Mouse (Mus musculus) CH12.LX (cell line): ENCODE measurements around the gene Tox2.

ENCODE experiments used
- CTCF ChIP-seq, 2 experiments: IDR thresholded peaks in 1 of 2; conservative IDR thresholded peaks in 1 of 2; 2 replicates each; pipeline ENCODE4 v1.5.1; 2011 to 2012; ENCODE audit warnings: low read depth in 2 of 2, low read length in 2 of 2, improper control_type of control experiment in 1 of 2, inconsistent platforms in 1 of 2, mild to moderate bottlenecking in 1 of 2, moderate library complexity in 1 of 2
- MAFK ChIP-seq: IDR thresholded peaks from 2 replicates; pipeline ENCODE4 v1.6.1; 2011; ENCODE audit warnings: low read length, improper control_type of control experiment; ENCODE audit not compliant: insufficient replicate concordance
- MAZ ChIP-seq: IDR thresholded peaks from 2 replicates; pipeline ENCODE4 v1.6.1; 2012; ENCODE audit warnings: low read depth, mild to moderate bottlenecking, inconsistent platforms, low read length, improper control_type of control experiment, moderate library complexity
- MXI1 ChIP-seq: IDR thresholded peaks from 2 replicates; pipeline ENCODE4 v1.6.1; 2011; ENCODE audit warnings: mild to moderate bottlenecking, low read depth, low read length, improper control_type of control experiment
- POLR2A ChIP-seq: IDR thresholded peaks from 2 replicates; pipeline ENCODE4 v1.6.1; 2011; ENCODE audit warnings: low read depth, mild to moderate bottlenecking, improper control_type of control experiment, low read length

DNA sequence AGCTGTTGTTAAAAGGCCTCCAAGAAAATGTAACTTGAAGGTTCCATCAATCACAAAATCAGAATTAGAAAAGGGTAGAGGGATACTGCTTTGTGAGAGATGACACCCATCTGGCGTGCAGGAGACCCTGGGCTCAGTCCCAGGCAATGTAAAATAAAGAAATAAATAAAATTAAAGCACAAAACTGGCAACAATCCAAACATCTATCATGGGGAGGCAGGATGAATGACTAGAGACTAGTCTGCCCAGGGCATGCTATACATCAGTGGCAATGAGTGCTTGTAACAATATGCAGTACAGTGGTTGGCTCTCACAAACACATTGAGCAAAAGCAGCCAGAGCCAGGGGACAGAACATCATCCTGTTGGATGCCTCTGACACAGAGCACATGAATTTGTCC is 53.8 kb downstream of the Tox2 start:
- no peak for TF ChIP-seq POLR2A
- TF ChIP-seq CTCF (conservative IDR thresholded peaks at IDR 0.05 in 1 of 2, IDR thresholded peaks at IDR 0.05 in 1 of 2; ENCODE audit: low read depth in 2 of 2, low read length in 2 of 2) = no peak
- TF ChIP-seq MAFK = no peak
- TF ChIP-seq MXI1 = no peak
- TF ChIP-seq MAZ = no peak
